Mouse (Mus musculus) leukemia stem cell, adult 10-12 weeks (primary cell): ENCODE results near the gene Inafm2. TPM values are rescaled to one million over a fixed set of nuclear protein-coding genes. Genes with fewer than 3 reads are reported as not detected.

ENCODE experiments used
- polyA plus RNA-seq: library from polyadenylated mRNA; stranded (reverse); fragments of >175 nt; gene quantifications from 2 replicates; pipeline ENCODE4 v1.2.3, GENCODE M21; 2012; ENCODE audit warnings: low replicate concordance

Inafm2 gene
- polyA plus RNA-seq = 81.1 and 94.4 TPM in 2 replicates

GRCm38 (mm10) chr2:118745232-118745884, at the start of gene Inafm2:
Inafm2 (plus strand) TSS chr2:118745758.

GRCm38 (mm10) chr2:118703913-118704730, 41.4 kb upstream of the Inafm2 start, which contains the start of gene Ankrd63:
Ankrd63 (minus strand) TSS chr2:118703963.

GRCm38 (mm10) chr2:118728337-118728736, 17.2 kb upstream of the Inafm2 start, which contains the start of gene Plcb2:
Plcb2 (minus strand) TSS chr2:118728438.

GRCm38 (mm10) chr2:118761906-118762783, 16.6 kb downstream of the Inafm2 start, which contains the start of gene Ccdc9b:
Ccdc9b (minus strand) TSS chr2:118762661.

GRCm38 (mm10) chr2:118772158-118772874, 26.8 kb downstream of the Inafm2 start, which contains the start of gene Phgr1:
Phgr1 (plus strand) TSS chr2:118772769.

GRCm38 (mm10) chr2:118779504-118780480, 34.2 kb downstream of the Inafm2 start, which contains the start of gene Disp2:
Disp2 (plus strand) TSS chr2:118779719.

Other genes starting within 250 kb of the Inafm2 start
- 15.2 and 22.8 TPM in 2 replicates for gene Bmf, start 196.1 kb upstream of the Inafm2 start, polyA plus RNA-seq
- 18.6 and 29.3 TPM in 2 replicates for gene Bub1b, start 147.5 kb upstream of the Inafm2 start, polyA plus RNA-seq
- gene Pak6, start 82.5 kb upstream of the Inafm2 start, polyA plus RNA-seq = 27.6 and 28.0 TPM in 2 replicates
- gene Ankrd63, start 41.8 kb upstream of the Inafm2 start, polyA plus RNA-seq = not detected in 2 replicates
- 6.0 and 13.8 TPM in 2 replicates for gene Plcb2, start 17.3 kb upstream of the Inafm2 start, polyA plus RNA-seq
- 4.1 and 5.4 TPM in 2 replicates for gene Ccdc9b, start 16.9 kb downstream of the Inafm2 start, polyA plus RNA-seq
- not detected in 2 replicates for gene Phgr1, start 27.0 kb downstream of the Inafm2 start, polyA plus RNA-seq
- 1.0 and 2.0 TPM in 2 replicates for gene Disp2, start 34.0 kb downstream of the Inafm2 start, polyA plus RNA-seq
- 133 and 304 TPM in 2 replicates for gene Knstrn, start 68.2 kb downstream of the Inafm2 start, polyA plus RNA-seq
- gene Ivd, start 116.2 kb downstream of the Inafm2 start, polyA plus RNA-seq = 2.5 and 14.2 TPM in 2 replicates
- gene Bahd1, start 154.6 kb downstream of the Inafm2 start, polyA plus RNA-seq = 73.3 and 92.1 TPM in 2 replicates
- 17.7 and 19.2 TPM in 2 replicates for gene Chst14, start 180.7 kb downstream of the Inafm2 start, polyA plus RNA-seq